ENCODE assay signal across 8 mouse cellular contexts in the genomic region with DNA sequence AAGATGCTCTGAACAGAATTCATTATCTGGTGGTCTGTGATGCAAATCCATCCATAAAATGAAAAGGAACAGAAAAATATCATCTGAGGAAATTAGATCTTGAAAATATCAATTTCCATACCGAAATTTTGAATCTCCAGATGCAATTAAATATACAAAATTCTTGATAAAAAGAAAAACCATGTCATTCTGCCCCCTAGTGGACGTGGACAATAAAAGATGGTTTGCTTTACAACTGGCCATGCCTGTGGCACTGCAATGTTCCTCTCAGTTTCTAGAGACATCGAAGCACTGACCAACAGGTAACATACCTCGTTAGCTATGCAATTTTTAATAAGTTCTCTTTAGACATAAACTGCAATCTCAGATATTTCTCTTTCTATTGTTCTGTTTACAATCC.
DNase-seq lines count a peak whose midpoint lies in the region; ATAC-seq and TF ChIP-seq lines count a peak whose summit lies in the region.

No protein-coding gene starts in this region.

- H3K27ac ChIP-seq in kidney, postnatal 0 days: no peak overlapping the region
- H3K27ac ChIP-seq in forebrain, embryonic 12.5 days: no peak overlapping the region

- peak; percentile 24 for DNase-seq in kidney, postnatal 0 days (ENCODE audit: low spot score)
- no peak for DNase-seq in kidney, adult 8-10 months
- DNase-seq in right cerebral cortex, postnatal 4 days: peak; percentile 22
- no peak for DNase-seq in right cerebral cortex, postnatal 25 days
- peak; percentile 3 for DNase-seq in c-Kit-positive CD71-positive TER-119-negative erythroid progenitor cells, embryonic 14.5 days (ENCODE audit: low read depth)
- DNase-seq in retina, adult 2 months (ENCODE audit: low read depth, low spot score): peak; percentile 9
- no peak for DNase-seq in kidney, adult 11 months

- no peak overlapping the region for H3K4me3 ChIP-seq in kidney, postnatal 0 days (replicated peaks; ENCODE audit: low read depth, low read length)
- H3K4me3 ChIP-seq in forebrain, embryonic 12.5 days (replicated peaks): no peak overlapping the region

- no peak overlapping the region for H3K4me2 ChIP-seq in kidney, postnatal 0 days (ENCODE audit: low read length)
- no peak overlapping the region for H3K4me2 ChIP-seq in forebrain, embryonic 12.5 days

- H3K36me3 ChIP-seq in kidney, postnatal 0 days (ENCODE audit: insufficient read depth, low read length): no peaks in the 10 kb centered on the region
- no peaks in the 10 kb centered on the region for H3K36me3 ChIP-seq in forebrain, embryonic 12.5 days (replicated peaks)

- peak; percentile 60 for TF ChIP-seq CTCF in kidney, postnatal 0 days (IDR thresholded peaks at IDR 0.05; ENCODE audit: low read depth)

- no peak overlapping the region for H3K9ac ChIP-seq in kidney, postnatal 0 days (ENCODE audit: low read depth, low read length)
- H3K9ac ChIP-seq in forebrain, embryonic 12.5 days: no peak overlapping the region

- no peaks in the 10 kb centered on the region for H3K27me3 ChIP-seq in kidney, postnatal 0 days (ENCODE audit: insufficient read depth, low read length)
- no peaks in the 10 kb centered on the region for H3K27me3 ChIP-seq in forebrain, embryonic 12.5 days

- no peaks in the 10 kb centered on the region for H3K9me3 ChIP-seq in kidney, postnatal 0 days (replicated peaks; ENCODE audit: low read length)
- H3K9me3 ChIP-seq in forebrain, embryonic 12.5 days: no peaks in the 10 kb centered on the region

- H3K4me1 ChIP-seq in kidney, postnatal 0 days (replicated peaks; ENCODE audit: insufficient read depth, low read length): no peaks in the 10 kb centered on the region
- no peaks in the 10 kb centered on the region for H3K4me1 ChIP-seq in forebrain, embryonic 12.5 days

- no peak for ATAC-seq in kidney, postnatal 0 days (replicated peaks; ENCODE audit: low FRiP score, low read depth)
- ATAC-seq in forebrain, embryonic 12.5 days (ENCODE audit: low FRiP score): no peak

- 51% methylated on average over 4 of the region's 4 CpGs for WGBS in kidney, postnatal 0 days
- 55% methylated on average over 4 of the region's 4 CpGs for WGBS in forebrain, embryonic 12.5 days

Comparison
In these comparisons a context has a peak if more than half of its experiments do, and no peak if none do; other contexts are left out.
1. DNase-seq: peak in kidney, postnatal 0 days (single experiment), right cerebral cortex, postnatal 4 days (single experiment), c-Kit-positive CD71-positive TER-119-negative erythroid progenitor cells, embryonic 14.5 days (single experiment) and retina, adult 2 months (single experiment); none in kidney, adult 8-10 months (0 of 2), right cerebral cortex, postnatal 25 days (single experiment) and kidney, adult 11 months (single experiment).